Mouse (Mus musculus) spleen, adult 2 months (tissue): ENCODE data around the gene Pou2f3.

Experiments used
- CTCF ChIP-seq: fragments of 200-500 bp; IDR thresholded peaks from 2 replicates; pipeline ENCODE4 v1.5.1; 2011; ENCODE audit warnings: mild to moderate bottlenecking, inconsistent platforms; ENCODE audit not compliant: insufficient read depth, insufficient read length, insufficient replicate concordance; ENCODE audit errors: extremely low read depth
- POLR2A ChIP-seq: fragments of 200-500 bp; IDR thresholded peaks from 2 replicates; pipeline ENCODE4 v1.6.1; 2011; ENCODE audit warnings: low read depth, low read length, inconsistent platforms

- TF ChIP-seq POLR2A: no peak
- no peak for TF ChIP-seq CTCF
These were observed 31.1 kb upstream of the Pou2f3 start for GRCm38 (mm10) chr9:43241291-43241690.
